Mouse (Mus musculus) neural tube, embryonic 14.5 days (tissue): ENCODE data around the gene Cux1. TPM values are rescaled to one million over a fixed set of nuclear protein-coding genes. Genes with fewer than 3 reads are reported as not detected.

Source experiments
- ATAC-seq: fragments of 200-750 bp; cut with Nextera tagmentation; 2 replicates; pipeline ENCODE4 v1.8.0; 2017; ENCODE audit warnings: low read depth, mild to moderate bottlenecking, moderate TSS enrichment, moderate library complexity
- H3K27ac ChIP-seq: fragments of 300-500 bp; sonication (generic); 2 replicates; pipeline ENCODE4 v1.5.1; 2014; ENCODE audit warnings: low read depth, mild to moderate bottlenecking, control low read depth, low read length, moderate library complexity, mixed read lengths
- H3K27me3 ChIP-seq: fragments of 300-500 bp; sonication (generic); 2 replicates; pipeline ENCODE4 v1.6.1; 2014; ENCODE audit warnings: low read length; ENCODE audit not compliant: control insufficient read depth, insufficient read depth
- H3K36me3 ChIP-seq: fragments of 300-500 bp; sonication (generic); 2 replicates; pipeline ENCODE4 v1.6.1; 2014; ENCODE audit warnings: low read length, mixed read lengths; ENCODE audit not compliant: control insufficient read depth, insufficient read depth
- H3K4me1 ChIP-seq: fragments of 300-500 bp; sonication (generic); 2 replicates; pipeline ENCODE4 v1.6.1; 2014; ENCODE audit warnings: low read length; ENCODE audit not compliant: control insufficient read depth, insufficient read depth
- H3K4me2 ChIP-seq: fragments of 300-500 bp; sonication (generic); 2 replicates; pipeline ENCODE4 v1.6.1; 2014; ENCODE audit warnings: mild to moderate bottlenecking, low read depth, low read length, control low read depth
- H3K4me3 ChIP-seq: fragments of 300-500 bp; sonication (generic); 2 replicates; pipeline ENCODE4 v1.5.1; 2014; ENCODE audit warnings: low read depth, low read length, control low read depth, mixed read lengths
- H3K9ac ChIP-seq: fragments of 300-500 bp; sonication (generic); replicated peaks from 2 replicates; pipeline ENCODE4 v1.6.1; 2014; ENCODE audit warnings: low read depth, mild to moderate bottlenecking, control low read depth, low read length, mixed read lengths
- H3K9me3 ChIP-seq: fragments of 300-500 bp; sonication (generic); 2 replicates; pipeline ENCODE4 v1.6.1; 2016; ENCODE audit warnings: low read length; ENCODE audit not compliant: control insufficient read depth
- WGBS: fragments of 180-500 bp; shearing (Covaris S2); extraction: QIAGEN DNeasy Blood & Tissue Kit; methylation state at CpG from one replicate; pipeline ENCODE4 v1.1.7; 2014; 5-methylcytosine and 5-hydroxymethylcytosine counted together
- polyA plus RNA-seq: library from polyadenylated mRNA; unstranded; fragments of >200 nt; fragmentation: Nextera tagmentation; extraction: Ambion mirVana; gene quantifications from 2 replicates; pipeline ENCODE4 v1.2.1, GENCODE M21; 2014

The Cux1 gene
- polyA plus RNA-seq, 1 experiment from 2014 or later = 95.3 TPM

GRCm38 (mm10) chr5:136458102-136458863 lies 109.0 kb downstream of the Cux1 start:
- H3K4me3 ChIP-seq = no peak overlapping the region
- ATAC-seq = no peak
- H3K27me3 ChIP-seq = no peaks in the 10 kb centered on the region
- 0 out of 2 replicates have a peak, but pooled peaks cover 5% of the 10 kb centered on the region for H3K4me1 ChIP-seq
- 62% methylated on average over 7 of the region's 7 CpGs for WGBS
- H3K27ac ChIP-seq = peak overlapping the region; percentile 34; the same call in 1 of the 2 replicates
- H3K9me3 ChIP-seq = no peaks in the 10 kb centered on the region
- H3K36me3 ChIP-seq = no peaks in the 10 kb centered on the region
- no peak overlapping the region for H3K9ac ChIP-seq
- no peak overlapping the region for H3K4me2 ChIP-seq

DNA sequence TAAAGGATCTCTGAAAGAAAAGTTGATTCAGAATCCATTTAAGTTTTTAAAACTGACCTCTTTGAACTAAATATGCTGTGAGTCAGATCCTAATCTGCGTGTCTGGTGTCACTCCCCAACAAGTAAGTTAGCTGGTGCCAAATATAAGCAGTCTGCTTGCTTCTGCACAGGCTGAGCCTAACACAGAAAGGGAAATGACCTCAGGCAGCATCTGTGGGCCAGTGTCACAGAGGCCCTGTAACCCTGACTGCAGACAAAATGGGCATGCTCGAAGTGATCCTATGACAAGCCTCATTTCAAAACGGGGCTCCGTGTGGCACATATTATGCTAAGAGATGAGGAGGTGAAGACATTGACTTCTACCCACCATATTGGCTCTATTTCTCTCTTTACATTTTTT lies 110.9 kb downstream of the Cux1 start:
- H3K27me3 ChIP-seq = no peaks in the 10 kb centered on the region

GRCm38 (mm10) chr5:136452681-136453080 lies 114.6 kb downstream of the Cux1 start:
- H3K4me1 ChIP-seq = 0 out of 2 replicates have a peak, but pooled peaks cover under 1% of the 10 kb centered on the region
- WGBS = 95% methylated on average over 3 of the region's 3 CpGs
- ATAC-seq = no peak
- H3K27ac ChIP-seq = no peak overlapping the region
- no peak overlapping the region for H3K4me3 ChIP-seq
- no peaks in the 10 kb centered on the region for H3K27me3 ChIP-seq
- H3K9ac ChIP-seq = no peak overlapping the region
- H3K9me3 ChIP-seq = no peaks in the 10 kb centered on the region
- H3K4me2 ChIP-seq = no peak overlapping the region
- H3K36me3 ChIP-seq = no peaks in the 10 kb centered on the region

More for the DNA sequence above, 110.9 kb downstream of the Cux1 start:
- 84% methylated on average over 4 of the region's 4 CpGs for WGBS
- H3K4me2 ChIP-seq = no peak overlapping the region
- H3K9ac ChIP-seq = no peak overlapping the region
- no peak for ATAC-seq
- H3K9me3 ChIP-seq = no peaks in the 10 kb centered on the region
- H3K4me1 ChIP-seq = 0 out of 2 replicates have a peak, but pooled peaks cover 5% of the 10 kb centered on the region
- no peaks in the 10 kb centered on the region for H3K36me3 ChIP-seq
- no peak overlapping the region for H3K27ac ChIP-seq
- H3K4me3 ChIP-seq = no peak overlapping the region

DNA sequence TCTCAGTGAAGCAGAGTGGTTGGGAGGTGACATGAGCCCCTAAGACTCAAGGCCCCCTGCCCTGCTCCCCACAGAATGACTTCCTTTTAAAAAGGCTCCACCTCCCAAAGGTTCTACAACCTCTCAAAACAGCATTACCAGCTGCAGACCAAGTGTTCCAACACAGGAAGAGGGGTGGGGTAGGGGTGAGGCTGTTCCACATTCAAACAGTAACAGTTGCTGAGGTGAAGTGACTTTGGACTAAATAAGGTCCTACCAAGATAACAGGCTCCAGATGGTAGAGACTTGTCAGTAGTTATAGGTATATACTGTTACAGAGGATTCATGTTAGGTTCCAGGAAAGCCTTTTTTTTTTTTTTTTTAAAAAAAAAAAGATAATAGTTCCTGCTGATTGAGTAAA lies 117.5 kb downstream of the Cux1 start:
- no peaks in the 10 kb centered on the region for H3K4me1 ChIP-seq
- no peak for ATAC-seq
- no peak overlapping the region for H3K27ac ChIP-seq

DNA sequence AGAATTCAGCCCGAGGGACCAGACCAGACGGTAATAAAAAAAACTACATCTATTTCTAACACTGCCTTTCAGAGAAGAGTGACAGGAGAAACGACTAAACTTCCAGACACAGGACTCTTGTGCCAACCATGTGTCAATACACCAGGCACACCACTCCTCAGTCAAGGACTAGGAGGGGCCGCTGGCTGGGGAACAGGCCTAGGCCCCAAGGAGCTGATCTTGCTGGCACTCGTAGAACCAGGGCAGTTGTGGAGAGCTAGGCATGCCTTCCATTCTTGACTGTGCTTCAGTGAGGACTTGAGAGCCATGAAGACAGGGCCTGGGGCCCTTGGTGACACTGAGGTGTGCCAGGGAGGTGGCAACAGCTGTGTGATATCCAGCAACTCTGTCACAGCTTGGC lies 121.3 kb downstream of the Cux1 start:
- H3K27me3 ChIP-seq = no peaks in the 10 kb centered on the region
- H3K4me3 ChIP-seq = no peak overlapping the region
- no peak overlapping the region for H3K27ac ChIP-seq
- H3K4me2 ChIP-seq = no peak overlapping the region
- ATAC-seq = no peak
- 79% methylated on average over 5 of the region's 5 CpGs for WGBS
- H3K36me3 ChIP-seq = no peaks in the 10 kb centered on the region
- no peak overlapping the region for H3K9ac ChIP-seq
- no peaks in the 10 kb centered on the region for H3K9me3 ChIP-seq
- no peaks in the 10 kb centered on the region for H3K4me1 ChIP-seq

More for the DNA sequence above, 117.5 kb downstream of the Cux1 start:
- Histone ChIP-seq H3K4me2 (no peak overlapping the region), H3K9me3 (no peaks in the 10 kb centered on the region), H3K9ac (no peak overlapping the region), H3K4me3 (no peak overlapping the region), H3K27me3 (no peaks in the 10 kb centered on the region), H3K36me3 (no peaks in the 10 kb centered on the region)

DNA sequence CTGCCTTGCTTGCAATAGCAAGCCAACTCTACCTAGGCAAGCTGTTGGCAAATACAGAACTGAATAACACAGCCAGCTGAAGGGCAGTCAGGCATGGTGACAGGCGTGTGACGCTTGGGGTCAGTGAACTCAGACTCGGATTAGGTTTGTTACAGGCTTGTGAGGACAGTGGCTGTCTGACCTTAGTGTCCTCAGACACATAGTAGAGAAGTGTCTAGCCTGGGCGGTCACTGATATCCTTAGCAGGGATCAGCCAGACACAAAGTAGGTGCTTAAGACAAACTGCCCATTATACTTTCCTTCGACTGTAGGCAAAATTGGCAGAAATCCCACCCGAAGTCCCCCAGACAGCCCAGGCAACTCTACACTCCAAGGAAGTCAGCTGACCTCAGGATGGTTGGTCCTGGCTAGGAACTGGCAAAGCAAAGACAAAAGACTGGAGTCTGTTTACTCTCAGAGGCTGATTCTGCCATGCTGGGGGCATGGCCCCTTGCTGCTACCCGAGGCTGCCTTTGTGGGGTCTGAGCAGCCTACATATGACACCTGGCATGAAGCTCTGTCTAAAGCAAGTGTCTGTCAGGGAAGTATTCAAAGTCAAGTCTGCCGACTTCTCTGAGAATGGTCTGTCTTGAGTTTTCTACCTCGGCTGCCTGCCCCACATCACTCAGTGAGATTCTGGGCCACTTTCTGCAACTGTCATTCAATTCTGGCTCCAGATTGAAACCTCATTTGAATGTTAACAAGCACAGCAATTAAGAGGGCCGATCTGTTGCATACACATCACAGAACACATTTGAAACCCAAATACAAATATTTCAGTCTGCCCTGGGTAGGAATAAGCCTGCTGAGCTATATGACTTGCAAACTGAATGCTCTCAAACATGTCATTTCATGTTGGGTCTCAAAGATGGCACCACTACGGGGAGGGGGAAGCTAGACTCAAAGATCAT lies 124.8 kb downstream of the Cux1 start:
- H3K27ac ChIP-seq = no peak overlapping the region
- no peaks in the 10 kb centered on the region for H3K9me3 ChIP-seq
- WGBS = 64% methylated on average over 11 of the region's 11 CpGs
- no peak overlapping the region for H3K9ac ChIP-seq
- no peaks in the 10 kb centered on the region for H3K4me1 ChIP-seq
- no peak for ATAC-seq
- H3K36me3 ChIP-seq = no peaks in the 10 kb centered on the region
- H3K27me3 ChIP-seq = no peaks in the 10 kb centered on the region
- H3K4me3 ChIP-seq = no peak overlapping the region
- H3K4me2 ChIP-seq = no peak overlapping the region

DNA sequence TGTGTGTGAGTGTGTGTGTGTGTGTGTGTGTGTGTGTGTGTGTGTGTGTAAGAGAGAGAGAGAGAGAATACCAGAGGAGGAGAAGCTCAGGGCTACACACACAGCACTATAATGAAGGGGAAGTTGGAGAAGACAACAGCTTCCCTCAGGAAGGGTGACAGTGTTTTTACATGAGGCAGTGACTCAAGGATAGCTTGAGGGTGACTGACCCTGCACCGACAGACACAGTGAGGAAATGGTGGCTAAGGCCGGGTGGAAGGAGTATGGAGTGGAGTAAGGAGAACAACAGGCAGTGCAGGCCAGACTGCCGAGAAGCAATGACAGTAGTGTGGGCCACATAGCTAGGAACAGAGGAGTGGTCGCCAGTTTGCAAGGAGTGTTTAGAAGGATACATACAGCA lies 137.6 kb downstream of the Cux1 start:
- Histone ChIP-seq H3K4me2 (no peak overlapping the region), H3K27ac (no peak overlapping the region), H3K9ac (no peak overlapping the region), H3K27me3 (no peaks in the 10 kb centered on the region), H3K36me3 (no peaks in the 10 kb centered on the region), H3K9me3 (no peaks in the 10 kb centered on the region), H3K4me1 (peaks cover 16% of the 10 kb centered on the region), H3K4me3 (no peak overlapping the region)
- WGBS = 69% methylated on average over 4 of the region's 4 CpGs
- no peak for ATAC-seq

DNA sequence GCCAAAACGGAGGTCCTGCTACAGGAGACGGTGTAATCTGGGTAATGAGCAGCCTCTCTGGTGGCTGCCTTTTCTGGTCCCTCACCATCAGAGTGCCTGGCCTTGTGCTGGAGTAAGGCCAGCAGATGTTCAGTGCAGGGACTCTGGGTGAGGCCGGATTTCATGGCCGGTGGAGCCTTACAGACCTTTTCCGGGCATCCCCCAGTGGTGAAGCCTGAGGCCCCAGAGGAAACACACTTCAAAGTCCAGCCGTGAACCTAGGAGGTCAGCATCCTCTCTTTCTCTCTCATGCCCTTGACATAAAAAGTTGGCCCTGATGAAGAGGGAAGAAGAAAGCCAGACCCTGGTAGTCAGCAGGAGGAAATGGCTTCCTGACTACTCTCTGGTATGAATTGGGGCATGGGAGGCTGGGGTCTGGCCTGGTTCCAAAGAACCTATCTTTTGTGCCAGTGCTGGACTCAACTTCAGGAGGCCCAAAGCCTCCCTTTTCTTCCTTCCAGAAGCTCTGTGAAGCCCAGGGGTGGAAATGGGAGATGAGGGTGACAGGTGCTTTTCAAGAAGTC lies 138.7 kb downstream of the Cux1 start:
- H3K36me3 ChIP-seq = no peaks in the 10 kb centered on the region
- peak overlapping the region; percentile 48 for H3K27ac ChIP-seq
- no peak overlapping the region for H3K9ac ChIP-seq
- H3K4me2 ChIP-seq = no peak overlapping the region
- H3K27me3 ChIP-seq = no peaks in the 10 kb centered on the region
- H3K4me3 ChIP-seq = no peak overlapping the region
- no peak for ATAC-seq
- peaks cover 14% of the 10 kb centered on the region for H3K4me1 ChIP-seq
- WGBS = 78% methylated on average over 6 of the region's 6 CpGs
- H3K9me3 ChIP-seq = no peaks in the 10 kb centered on the region
